Mouse (Mus musculus) ES-E14 (cell line): ENCODE data around the gene Myh10. TPM values are rescaled to one million over a fixed set of nuclear protein-coding genes. Genes with fewer than 3 reads are reported as not detected.
"Not testable (repeated sequence)": the region's sequence is repeated elsewhere in the genome, so short reads cannot be mapped to it uniquely, and the experiment has no call there.

Experiments used
- DNase-seq: peaks from one replicate; pipeline ENCODE4 v3.0.0-alpha.2; 2013; ENCODE audit warnings: low read depth, low spot score
- H3K27ac ChIP-seq: 2 replicates; pipeline ENCODE4 v1.5.1; 2012; ENCODE audit warnings: low read depth, mild to moderate bottlenecking, low read length, moderate library complexity, mixed read lengths; ENCODE audit not compliant: poor library complexity, insufficient read depth, severe bottlenecking
- H3K36me3 ChIP-seq: 2 replicates; pipeline ENCODE4 v1.6.1; 2012; ENCODE audit warnings: mild to moderate bottlenecking, low read length, moderate library complexity, mixed read lengths; ENCODE audit not compliant: control insufficient read depth, poor library complexity, insufficient read depth, severe bottlenecking
- H3K4me1 ChIP-seq, 2 experiments: fragments of 150-350 bp in 1 of 2; sonication (generic) in 1 of 2; 2 replicates each; pipeline ENCODE4 v1.6.1; 2012; ENCODE audit warnings: low read length in 2 of 2, mild to moderate bottlenecking in 1 of 2, mixed read lengths in 1 of 2; ENCODE audit not compliant: control insufficient read depth in 2 of 2, insufficient read depth in 2 of 2, poor library complexity in 1 of 2
- H3K4me3 ChIP-seq, 2 experiments: fragments of 150-350 bp in 1 of 2; sonication (generic) in 1 of 2; 2 replicates each; pipeline ENCODE4 v1.5.1; 2012; ENCODE audit warnings: low read length in 2 of 2, low read depth in 1 of 2, mild to moderate bottlenecking in 1 of 2, mixed read lengths in 1 of 2; ENCODE audit not compliant: insufficient read depth in 1 of 2, poor library complexity in 1 of 2, severe bottlenecking in 1 of 2
- H3K9ac ChIP-seq: 2 replicates; pipeline ENCODE4 v1.6.1; 2012; ENCODE audit warnings: low read depth, mild to moderate bottlenecking, low read length, mixed read lengths; ENCODE audit not compliant: poor library complexity, insufficient read depth, severe bottlenecking
- H3K9me3 ChIP-seq: fragments of 150-350 bp; sonication (generic); 2 replicates; pipeline ENCODE4 v1.6.1; 2012; ENCODE audit warnings: low read depth, mild to moderate bottlenecking, low read length; ENCODE audit not compliant: control insufficient read depth, insufficient read depth
- CHD2 ChIP-seq: IDR thresholded peaks from 2 replicates; pipeline ENCODE4 v1.6.1; 2014; ENCODE audit warnings: mild to moderate bottlenecking, low read depth, low read length, inconsistent platforms
- HCFC1 ChIP-seq: IDR thresholded peaks from 2 replicates; pipeline ENCODE4 v1.6.1; 2012; ENCODE audit warnings: low read length, inconsistent platforms, borderline replicate concordance; ENCODE audit not compliant: insufficient read depth
- MAFK ChIP-seq: IDR thresholded peaks from 2 replicates; pipeline ENCODE4 v1.6.1; 2014; ENCODE audit warnings: mild to moderate bottlenecking, low read depth, low read length, inconsistent platforms; ENCODE audit not compliant: insufficient read depth
- ZC3H11A ChIP-seq: IDR thresholded peaks from 2 replicates; pipeline ENCODE4 v1.6.1; 2012; ENCODE audit warnings: low read depth, mild to moderate bottlenecking, inconsistent platforms, low read length, borderline replicate concordance
- ZNF384 ChIP-seq: IDR thresholded peaks from 2 replicates; pipeline ENCODE4 v1.6.1; 2012; ENCODE audit warnings: low read depth, low read length, inconsistent platforms
- in situ Hi-C, 2 experiments: fragments of 600-800 bp; cut with MboI; formaldehyde crosslinking; loops; one replicate each; pipeline ENCODE4 v1.15.1; 2025; ENCODE audit warnings: low sequenced_read_pairs in 2 of 2, inconsistent platforms in 1 of 2; ENCODE audit not compliant: unreplicated experiment in 2 of 2
- total RNA-seq: library from RNA; depleted of rRNA; stranded (reverse); fragments of 300-350 nt; gene quantifications from 2 replicates; pipeline ENCODE4 v1.2.3, GENCODE M21; 2012

Gene Myh10
- total RNA-seq, 1 experiment = 107 TPM

GRCm38 (mm10) chr11:68819226-68819805, 128.0 kb downstream of the Myh10 start:
- Histone ChIP-seq H3K36me3 (peaks cover 39% of the 10 kb centered on the region), H3K9me3 (no peaks in the 10 kb centered on the region), H3K4me3 (no peak overlapping the region), H3K4me1 (0 out of 4 replicates have a peak, but pooled peaks cover 0 to 2% of the 10 kb centered on the region in 2 experiments), H3K9ac (no peak overlapping the region), H3K27ac (no peak overlapping the region)
- no peak for DNase-seq
- in situ Hi-C loops = no loop called here
- TF ChIP-seq ZNF384 = no peak
- TF ChIP-seq ZC3H11A = no peak

GRCm38 (mm10) chr11:68822326-68822725, 131.0 kb downstream of the Myh10 start:
- H3K9ac ChIP-seq = no peak overlapping the region
- in situ Hi-C loops = no loop called here
- peaks cover 23% of the 10 kb centered on the region; the same call in 1 of the 2 replicates for H3K36me3 ChIP-seq
- TF ChIP-seq HCFC1 = no peak
- no peak for TF ChIP-seq CHD2
- TF ChIP-seq ZNF384 = no peak
- no peak for TF ChIP-seq ZC3H11A
- no peak for TF ChIP-seq MAFK
- peaks cover 2 to 8% of the 10 kb centered on the region in 2 experiments; a peak in 2 of 4 replicates for H3K4me1 ChIP-seq
- H3K27ac ChIP-seq = no peak overlapping the region
- no peak overlapping the region for H3K4me3 ChIP-seq
- no peak for DNase-seq
- no peaks in the 10 kb centered on the region for H3K9me3 ChIP-seq

GRCm38 (mm10) chr11:68826735-68827134, 135.4 kb downstream of the Myh10 start:
- H3K9ac ChIP-seq = no peak overlapping the region
- H3K4me3 ChIP-seq = no peak overlapping the region
- in situ Hi-C loops = no loop called here
- TF ChIP-seq ZC3H11A = no peak
- no peak for TF ChIP-seq ZNF384
- no peak for TF ChIP-seq MAFK
- TF ChIP-seq CHD2 = no peak
- no peak for TF ChIP-seq HCFC1
- H3K36me3 ChIP-seq = peaks cover 17% of the 10 kb centered on the region
- no peak for DNase-seq
- H3K4me1 ChIP-seq = peaks cover 2 to 8% of the 10 kb centered on the region in 2 experiments; a peak in 2 of 4 replicates
- H3K27ac ChIP-seq = no peak overlapping the region
- no peaks in the 10 kb centered on the region for H3K9me3 ChIP-seq

GRCm38 (mm10) chr11:68831580-68831979, 140.2 kb downstream of the Myh10 start:
- H3K27ac ChIP-seq, in situ Hi-C loops, H3K9me3 ChIP-seq, H3K9ac ChIP-seq, DNase-seq, H3K4me3 ChIP-seq, H3K4me1 ChIP-seq: not testable (repeated sequence)
- H3K36me3 ChIP-seq = peaks cover 24% of the 10 kb centered on the region

- H3K9ac ChIP-seq = no peak overlapping the region
- in situ Hi-C loops = no loop called here
- no peak for TF ChIP-seq HCFC1
- no peak for TF ChIP-seq ZNF384
- TF ChIP-seq CHD2 = no peak
- TF ChIP-seq MAFK = no peak
- TF ChIP-seq ZC3H11A = no peak
- H3K9me3 ChIP-seq = no peaks in the 10 kb centered on the region
- DNase-seq = no peak
- H3K4me1 ChIP-seq = no peaks in the 10 kb centered on the region
- peaks cover 22% of the 10 kb centered on the region for H3K36me3 ChIP-seq
- no peak overlapping the region for H3K27ac ChIP-seq
- H3K4me3 ChIP-seq = no peak overlapping the region
Measured at GRCm38 (mm10) chr11:68832793-68833192, 141.4 kb downstream of the Myh10 start.
